9 mouse cellular contexts compared by ENCODE assay signal in genomic region chr11:115901338-115902161, GRCm38 (mm10). TPM values are rescaled to one million over a fixed set of nuclear protein-coding genes. Genes with fewer than 3 reads are reported as not detected.
DNase-seq lines count a peak whose midpoint lies in the region; ATAC-seq and TF ChIP-seq lines count a peak whose summit lies in the region.
"Had no signal": no experiment of that assay in that cellular context is flagged by ENCODE, and none has a peak within 500 bp of the region (broad histone marks: within the 10 kb centered on the region; RNA-seq: fewer than 3 reads in every experiment).

No protein-coding gene starts in this region.

- H3K9ac ChIP-seq in lung, embryonic 15.5 days = no peak overlapping the region
- no peak overlapping the region for H3K9ac ChIP-seq in embryonic facial prominence, embryonic 11.5 days (replicated peaks; ENCODE audit: low read length)
- H3K9ac ChIP-seq in limb, embryonic 15.5 days = no peak overlapping the region
- H3K9ac ChIP-seq in stomach, postnatal 0 days (ENCODE audit: low read length) = no peak overlapping the region
- no peak overlapping the region for H3K9ac ChIP-seq in neural tube, embryonic 15.5 days (replicated peaks)

- H3K4me1 ChIP-seq in lung, embryonic 15.5 days = peaks cover 76% of the 10 kb centered on the region
- H3K4me1 ChIP-seq in embryonic facial prominence, embryonic 11.5 days (ENCODE audit: control insufficient read depth, insufficient read depth, low read length) = peaks cover 3% of the 10 kb centered on the region; the same call in 1 of the 2 replicates
- peaks cover 54% of the 10 kb centered on the region for H3K4me1 ChIP-seq in limb, embryonic 15.5 days
- peaks cover 21% of the 10 kb centered on the region for H3K4me1 ChIP-seq in stomach, postnatal 0 days (replicated peaks; ENCODE audit: control insufficient read depth, insufficient read depth)
- H3K4me1 ChIP-seq in neural tube, embryonic 15.5 days = peaks cover 13% of the 10 kb centered on the region

- intact Hi-C loops in gastrocnemius, postnatal 14 days (cut with DNase I; ENCODE audit: low total_unique reads) = no loop called here

- H3K27ac ChIP-seq in lung, embryonic 15.5 days = peak overlapping the region; percentile 70; the same call in 1 of the 2 replicates
- 0 out of 2 replicates have a peak overlapping the region, but pooled peaks have one; percentile 7 for H3K27ac ChIP-seq in embryonic facial prominence, embryonic 11.5 days (replicated peaks; ENCODE audit: low read depth, low read length)
- H3K27ac ChIP-seq in limb, embryonic 15.5 days = peak overlapping the region; percentile 80
- H3K27ac ChIP-seq in stomach, postnatal 0 days (replicated peaks) = no peak overlapping the region
- no peak overlapping the region for H3K27ac ChIP-seq in neural tube, embryonic 15.5 days (replicated peaks)

- no peak for TF ChIP-seq CTCF in stomach, postnatal 0 days (IDR thresholded peaks at IDR 0.05; ENCODE audit: low read depth)

- TF ChIP-seq EP300 in stomach, postnatal 0 days (optimal IDR thresholded peaks at IDR 0.05) = no peak

- no peak overlapping the region for H3K4me3 ChIP-seq in lung, embryonic 15.5 days
- no peak overlapping the region for H3K4me3 ChIP-seq in embryonic facial prominence, embryonic 11.5 days (ENCODE audit: low read depth, low read length)
- no peak overlapping the region for H3K4me3 ChIP-seq in limb, embryonic 15.5 days
- H3K4me3 ChIP-seq in stomach, postnatal 0 days (ENCODE audit: low read depth, low read length) = no peak overlapping the region
- H3K4me3 ChIP-seq in neural tube, embryonic 15.5 days (replicated peaks) = no peak overlapping the region

- no peaks in the 10 kb centered on the region for H3K36me3 ChIP-seq in lung, embryonic 15.5 days
- H3K36me3 ChIP-seq in embryonic facial prominence, embryonic 11.5 days (replicated peaks; ENCODE audit: control insufficient read depth, insufficient read depth, low read depth, low read length) = no peaks in the 10 kb centered on the region
- peaks cover 18% of the 10 kb centered on the region; the same call in 1 of the 2 replicates for H3K36me3 ChIP-seq in limb, embryonic 15.5 days
- no peaks in the 10 kb centered on the region for H3K36me3 ChIP-seq in stomach, postnatal 0 days (ENCODE audit: control insufficient read depth, insufficient read depth, low read length)
- H3K36me3 ChIP-seq in neural tube, embryonic 15.5 days = peaks cover 6% of the 10 kb centered on the region

- no peaks in the 10 kb centered on the region for H3K9me3 ChIP-seq in lung, embryonic 15.5 days
- H3K9me3 ChIP-seq in embryonic facial prominence, embryonic 11.5 days (replicated peaks; ENCODE audit: control insufficient read depth, low read length) = no peaks in the 10 kb centered on the region
- no peaks in the 10 kb centered on the region for H3K9me3 ChIP-seq in limb, embryonic 15.5 days
- no peaks in the 10 kb centered on the region for H3K9me3 ChIP-seq in stomach, postnatal 0 days (ENCODE audit: control insufficient read depth, low read length)
- H3K9me3 ChIP-seq in neural tube, embryonic 15.5 days (replicated peaks) = no peaks in the 10 kb centered on the region

- H3K4me2 ChIP-seq in lung, embryonic 15.5 days = no peak overlapping the region
- H3K4me2 ChIP-seq in embryonic facial prominence, embryonic 11.5 days (ENCODE audit: low read depth, low read length) = no peak overlapping the region
- H3K4me2 ChIP-seq in limb, embryonic 15.5 days = no peak overlapping the region
- no peak overlapping the region for H3K4me2 ChIP-seq in stomach, postnatal 0 days (replicated peaks; ENCODE audit: low read depth)
- H3K4me2 ChIP-seq in neural tube, embryonic 15.5 days = no peak overlapping the region

- 82% methylated on average over 9 of the region's 9 CpGs for WGBS in lung, embryonic 15.5 days
- WGBS in embryonic facial prominence, embryonic 11.5 days = 90% methylated on average over 9 of the region's 9 CpGs
- 89% methylated on average over 9 of the region's 9 CpGs for WGBS in limb, embryonic 15.5 days
- WGBS in stomach, postnatal 0 days = 82% methylated on average over 9 of the region's 9 CpGs
- WGBS in neural tube, embryonic 15.5 days = 85% methylated on average over 9 of the region's 9 CpGs

- DNase-seq in lung, postnatal 36 days = no peak
- no peak for DNase-seq in embryonic facial prominence, embryonic 11.5 days (ENCODE audit: low spot score)
- DNase-seq in stomach, postnatal 0 days (ENCODE audit: low spot score) = peak; percentile 16
- no peak for DNase-seq in T-cell, adult 2 months (ENCODE audit: low spot score)
- DNase-seq in gastrocnemius, postnatal 14 days = no peak

- H3K27me3 ChIP-seq in lung, embryonic 15.5 days = no peaks in the 10 kb centered on the region
- H3K27me3 ChIP-seq in embryonic facial prominence, embryonic 11.5 days (ENCODE audit: control insufficient read depth, insufficient read depth, low read length) = no peaks in the 10 kb centered on the region
- H3K27me3 ChIP-seq in limb, embryonic 15.5 days = no peaks in the 10 kb centered on the region
- no peaks in the 10 kb centered on the region for H3K27me3 ChIP-seq in stomach, postnatal 0 days (ENCODE audit: control insufficient read depth, insufficient read depth, low read length)
- H3K27me3 ChIP-seq in neural tube, embryonic 15.5 days (replicated peaks) = no peaks in the 10 kb centered on the region

- no peak for ATAC-seq in lung, embryonic 15.5 days (ENCODE audit: borderline replicate concordance, extremely low read depth, low FRiP score, low TSS enrichment)
- no peak for ATAC-seq in embryonic facial prominence, embryonic 11.5 days (replicated peaks; ENCODE audit: insufficient number of reproducible peaks, low FRiP score, low TSS enrichment, low read depth)
- ATAC-seq in limb, embryonic 15.5 days (ENCODE audit: insufficient number of reproducible peaks, low FRiP score, low TSS enrichment, low read depth) = no peak
- ATAC-seq in stomach, postnatal 0 days (ENCODE audit: low FRiP score, low TSS enrichment) = no peak
- ATAC-seq in neural tube, embryonic 15.5 days (ENCODE audit: low FRiP score) = no peak

RNA-seq across cellular contexts. Expression of gene Smim5, which starts 1.8 kb away (rescaled TPM):
- 3.6 and 4.8 TPM in 2 replicates for polyA plus RNA-seq in lung, embryonic 15.5 days (2015; fragmentation: Nextera tagmentation; extraction: Ambion mirVana)
- polyA plus RNA-seq in embryonic facial prominence, embryonic 11.5 days (2014; fragmentation: Nextera tagmentation; extraction: Ambion mirVana) = 1.1 and 1.4 TPM in 2 replicates
- 19.6 and 27.4 TPM in 2 replicates for polyA plus RNA-seq in limb, embryonic 15.5 days (2015; fragmentation: Nextera tagmentation; extraction: Ambion mirVana)
- polyA plus RNA-seq in stomach, postnatal 0 days (2015; fragmentation: Nextera tagmentation; extraction: Ambion mirVana) = 16.8 and 17.9 TPM in 2 replicates
- total RNA-seq in gastrocnemius, postnatal 14 days (2021) = 1 to 10 TPM; 2.2 to 2.4 TPM
- polyA plus RNA-seq in neural tube, embryonic 15.5 days (2015; fragmentation: Nextera tagmentation; extraction: Ambion mirVana) = 2.2 and 8.1 TPM in 2 replicates

RNA-seq across cellular contexts. Expression of gene Smim6, which starts 10.3 kb away (rescaled TPM):
- polyA plus RNA-seq in lung, embryonic 15.5 days (2015; fragmentation: Nextera tagmentation; extraction: Ambion mirVana) = 24.4 and 25.5 TPM in 2 replicates
- polyA plus RNA-seq in embryonic facial prominence, embryonic 11.5 days (2014; fragmentation: Nextera tagmentation; extraction: Ambion mirVana) = 0.21 TPM in 1 of 2 replicates, not detected in the other
- 1.0 and 1.7 TPM in 2 replicates for polyA plus RNA-seq in limb, embryonic 15.5 days (2015; fragmentation: Nextera tagmentation; extraction: Ambion mirVana)
- polyA plus RNA-seq in stomach, postnatal 0 days (2015; fragmentation: Nextera tagmentation; extraction: Ambion mirVana) = 184 and 185 TPM in 2 replicates
- not detected for total RNA-seq in gastrocnemius, postnatal 14 days (2021)
- polyA plus RNA-seq in neural tube, embryonic 15.5 days (2015; fragmentation: Nextera tagmentation; extraction: Ambion mirVana) = 0.68 and 3.1 TPM in 2 replicates
- total RNA-seq: left cerebral cortex, postnatal 10 days had no signal

RNA-seq across cellular contexts. Expression of gene Sap30bp, which starts 31.5 kb away (rescaled TPM):
- polyA plus RNA-seq in lung, embryonic 15.5 days (2015; fragmentation: Nextera tagmentation; extraction: Ambion mirVana) = 29.8 and 35.5 TPM in 2 replicates
- 49.8 and 59.4 TPM in 2 replicates for polyA plus RNA-seq in embryonic facial prominence, embryonic 11.5 days (2014; fragmentation: Nextera tagmentation; extraction: Ambion mirVana)
- polyA plus RNA-seq in limb, embryonic 15.5 days (2015; fragmentation: Nextera tagmentation; extraction: Ambion mirVana) = 31.3 and 36.1 TPM in 2 replicates
- polyA plus RNA-seq in stomach, postnatal 0 days (2015; fragmentation: Nextera tagmentation; extraction: Ambion mirVana) = 23.6 and 27.0 TPM in 2 replicates
- 10 to 100 TPM; 13.1 to 15.2 TPM for total RNA-seq in gastrocnemius, postnatal 14 days (2021)
- 39.0 and 40.5 TPM in 2 replicates for polyA plus RNA-seq in neural tube, embryonic 15.5 days (2015; fragmentation: Nextera tagmentation; extraction: Ambion mirVana)

RNA-seq across cellular contexts. Expression of gene Recql5, which starts 31.7 kb away (rescaled TPM):
- 20.5 and 22.3 TPM in 2 replicates for polyA plus RNA-seq in lung, embryonic 15.5 days (2015; fragmentation: Nextera tagmentation; extraction: Ambion mirVana)
- 14.2 and 15.3 TPM in 2 replicates for polyA plus RNA-seq in embryonic facial prominence, embryonic 11.5 days (2014; fragmentation: Nextera tagmentation; extraction: Ambion mirVana)
- polyA plus RNA-seq in limb, embryonic 15.5 days (2015; fragmentation: Nextera tagmentation; extraction: Ambion mirVana) = 17.0 and 17.6 TPM in 2 replicates
- polyA plus RNA-seq in stomach, postnatal 0 days (2015; fragmentation: Nextera tagmentation; extraction: Ambion mirVana) = 7.2 and 8.1 TPM in 2 replicates
- 1 to 10 TPM; 5.7 to 6.3 TPM for total RNA-seq in gastrocnemius, postnatal 14 days (2021)
- polyA plus RNA-seq in neural tube, embryonic 15.5 days (2015; fragmentation: Nextera tagmentation; extraction: Ambion mirVana) = 19.7 and 22.0 TPM in 2 replicates

RNA-seq across cellular contexts. Expression of gene Myo15b, which starts 43.3 kb away (rescaled TPM):
- 0.25 and 0.49 TPM in 2 replicates for polyA plus RNA-seq in lung, embryonic 15.5 days (2015; fragmentation: Nextera tagmentation; extraction: Ambion mirVana)
- 0.07 and 0.31 TPM in 2 replicates for polyA plus RNA-seq in embryonic facial prominence, embryonic 11.5 days (2014; fragmentation: Nextera tagmentation; extraction: Ambion mirVana)
- polyA plus RNA-seq in limb, embryonic 15.5 days (2015; fragmentation: Nextera tagmentation; extraction: Ambion mirVana) = 0.47 TPM in 2 replicates
- 16.0 and 18.2 TPM in 2 replicates for polyA plus RNA-seq in stomach, postnatal 0 days (2015; fragmentation: Nextera tagmentation; extraction: Ambion mirVana)
- total RNA-seq in gastrocnemius, postnatal 14 days (2021) = under 1 TPM in 1 of 2 experiments, not detected in 1; 0.09 TPM
- 0.12 and 5.0 TPM in 2 replicates for polyA plus RNA-seq in neural tube, embryonic 15.5 days (2015; fragmentation: Nextera tagmentation; extraction: Ambion mirVana)

Comparison
In these comparisons a context has a peak if more than half of its experiments do, and no peak if none do; other contexts are left out.
1. H3K27ac ChIP-seq: peak in lung, embryonic 15.5 days (single experiment), embryonic facial prominence, embryonic 11.5 days (single experiment) and limb, embryonic 15.5 days (single experiment); none in stomach, postnatal 0 days (single experiment) and neural tube, embryonic 15.5 days (single experiment).